Mouse (Mus musculus): ENCODE measurements around the gene Zscan25.

DNA sequence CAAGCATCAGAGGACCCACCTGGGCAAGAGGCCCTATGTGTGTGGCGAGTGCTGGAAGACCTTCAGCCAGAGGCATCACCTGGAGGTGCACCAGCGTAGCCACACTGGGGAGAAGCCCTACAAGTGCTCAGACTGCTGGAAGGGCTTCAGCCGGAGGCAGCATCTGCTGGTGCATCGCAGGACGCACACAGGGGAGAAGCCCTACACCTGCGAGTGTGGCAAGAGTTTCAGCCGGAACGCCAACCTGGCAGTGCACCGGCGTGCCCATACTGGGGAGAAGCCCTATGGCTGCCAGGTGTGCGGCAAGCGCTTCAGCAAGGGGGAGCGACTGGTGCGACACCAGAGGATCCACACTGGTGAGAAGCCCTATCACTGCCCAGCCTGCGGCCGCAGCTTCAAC, 10.4 kb downstream of the Zscan25 start:
- no peak for TF ChIP-seq CTCF (IDR thresholded peaks at IDR 0.05; ENCODE audit: low read depth)
- TF ChIP-seq EP300 (IDR thresholded peaks at IDR 0.05; ENCODE audit: low read depth), result no peak

All from liver, postnatal 0 days (tissue).